Mouse (Mus musculus) leukemia stem cell, adult 10-12 weeks (primary cell): Measurements from ENCODE around the gene Tbc1d15. TPM values are rescaled to one million over a fixed set of nuclear protein-coding genes. Genes with fewer than 3 reads are reported as not detected.

Source experiments
- polyA plus RNA-seq: library from polyadenylated mRNA; stranded (reverse); fragments of >175 nt; gene quantifications from 2 replicates; pipeline ENCODE4 v1.2.3, GENCODE M21; 2012; ENCODE audit warnings: low replicate concordance

Gene Tbc1d15
- 1.6 and 2.3 TPM in 2 replicates for polyA plus RNA-seq

GRCm38 (mm10) chr10:115251088-115251934 is at the start of gene Tbc1d15:
Gene Tbc1d15, minus strand, starts transcription at chr10:115251467.

GRCm38 (mm10) chr10:115184697-115185096 is 66.6 kb downstream of the Tbc1d15 start, which contains the start of gene Tph2:
Gene Tph2, minus strand, starts transcription at chr10:115185022.

Other genes starting within 250 kb of the Tbc1d15 start
- gene Tph2, start 66.4 kb downstream of the Tbc1d15 start, polyA plus RNA-seq: not detected in 2 replicates
- gene Rab21, start 64.1 kb upstream of the Tbc1d15 start, polyA plus RNA-seq: 21.8 and 65.5 TPM in 2 replicates
- gene Tmem19, start 111.0 kb upstream of the Tbc1d15 start, polyA plus RNA-seq: 0.98 and 6.2 TPM in 2 replicates
- gene Thap2, start 133.0 kb upstream of the Tbc1d15 start, polyA plus RNA-seq: 8.9 and 10.9 TPM in 2 replicates
- 11.2 and 11.8 TPM in 2 replicates for gene Zfc3h1, start 133.5 kb upstream of the Tbc1d15 start, polyA plus RNA-seq